Mouse (Mus musculus) forebrain, embryonic 13.5 days (tissue): ENCODE measurements around the gene Mmrn2. TPM values are rescaled to one million over a fixed set of nuclear protein-coding genes. Genes with fewer than 3 reads are reported as not detected.

ENCODE experiments used
- ATAC-seq: fragments of 200-750 bp; cut with Nextera tagmentation; 2 replicates; pipeline ENCODE4 v1.8.0; 2017
- H3K27ac ChIP-seq: fragments of 300-500 bp; sonication (generic); 2 replicates; pipeline ENCODE4 v1.5.1; 2015; ENCODE audit warnings: inconsistent platforms, mild to moderate bottlenecking, moderate library complexity
- H3K27me3 ChIP-seq: fragments of 300-500 bp; sonication (generic); 2 replicates; pipeline ENCODE4 v1.6.1; 2015; ENCODE audit warnings: mild to moderate bottlenecking, inconsistent platforms
- H3K36me3 ChIP-seq: fragments of 300-500 bp; sonication (generic); 2 replicates; pipeline ENCODE4 v1.6.1; 2015; ENCODE audit warnings: mild to moderate bottlenecking, inconsistent platforms; ENCODE audit not compliant: poor library complexity, severe bottlenecking
- H3K4me1 ChIP-seq: fragments of 300-500 bp; sonication (generic); 2 replicates; pipeline ENCODE4 v1.6.1; 2015; ENCODE audit warnings: inconsistent platforms
- H3K4me2 ChIP-seq: fragments of 300-500 bp; sonication (generic); 2 replicates; pipeline ENCODE4 v1.6.1; 2015; ENCODE audit warnings: inconsistent platforms, mild to moderate bottlenecking, moderate library complexity
- H3K4me3 ChIP-seq: fragments of 300-500 bp; sonication (generic); 2 replicates; pipeline ENCODE4 v1.5.1; 2015; ENCODE audit warnings: mild to moderate bottlenecking, inconsistent platforms
- H3K9ac ChIP-seq: fragments of 300-500 bp; sonication (generic); 2 replicates; pipeline ENCODE4 v1.6.1; 2015; ENCODE audit warnings: mild to moderate bottlenecking, inconsistent platforms
- H3K9me3 ChIP-seq: fragments of 300-500 bp; sonication (generic); replicated peaks from 2 replicates; pipeline ENCODE4 v1.6.1; 2016; ENCODE audit warnings: inconsistent platforms
- WGBS: fragments of 180-500 bp; shearing (Covaris S2); methylation state at CpG from one replicate; pipeline ENCODE4 v1.1.7; 2015; 5-methylcytosine and 5-hydroxymethylcytosine counted together
- polyA plus RNA-seq: library from polyadenylated mRNA; unstranded; fragments of >200 nt; fragmentation: Nextera tagmentation; extraction: Ambion mirVana; gene quantifications from 2 replicates; pipeline ENCODE4 v1.2.1, GENCODE M21; 2015

Mmrn2 gene
- polyA plus RNA-seq, 1 experiment from 2014 or later, result 5.1 TPM

- peaks cover 18% of the 10 kb centered on the region for H3K36me3 ChIP-seq
Observed at GRCm38 (mm10) chr14:34449807-34450206, 74.5 kb downstream of the Mmrn2 start.

GRCm38 (mm10) chr14:34450451-34450850 is 75.2 kb downstream of the Mmrn2 start:
- Histone ChIP-seq H3K4me3 (no peak overlapping the region), H3K27me3 (no peaks in the 10 kb centered on the region), H3K4me1 (peaks cover 22% of the 10 kb centered on the region), H3K36me3 (peaks cover 15% of the 10 kb centered on the region), H3K9ac (no peak overlapping the region), H3K9me3 (no peaks in the 10 kb centered on the region), H3K27ac (no peak overlapping the region), H3K4me2 (no peak overlapping the region)
- ATAC-seq, result no peak
- WGBS, result 95% methylated on average over 5 of the region's 5 CpGs

More at GRCm38 (mm10) chr14:34449807-34450206, 74.5 kb downstream of the Mmrn2 start:
- no peaks in the 10 kb centered on the region for H3K27me3 ChIP-seq
- 80% methylated on average over 9 of the region's 9 CpGs for WGBS
- H3K9me3 ChIP-seq, result no peaks in the 10 kb centered on the region
- no peak overlapping the region for H3K9ac ChIP-seq
- no peak overlapping the region for H3K27ac ChIP-seq
- no peak overlapping the region for H3K4me3 ChIP-seq
- ATAC-seq, result no peak
- H3K4me1 ChIP-seq, result peaks cover 17% of the 10 kb centered on the region
- no peak overlapping the region for H3K4me2 ChIP-seq

- Histone ChIP-seq H3K27me3 (no peaks in the 10 kb centered on the region), H3K36me3 (peaks cover 10% of the 10 kb centered on the region), H3K9ac (no peak overlapping the region), H3K4me2 (no peak overlapping the region), H3K27ac (no peak overlapping the region), H3K4me3 (no peak overlapping the region), H3K9me3 (no peaks in the 10 kb centered on the region), H3K4me1 (peaks cover 22% of the 10 kb centered on the region)
- ATAC-seq, result no peak; the same call in 1 of the 2 replicates
Observed at GRCm38 (mm10) chr14:34451872-34452271, 76.6 kb downstream of the Mmrn2 start.

GRCm38 (mm10) chr14:34453648-34454047 is 78.4 kb downstream of the Mmrn2 start:
- H3K9ac ChIP-seq, result peak overlapping the region; percentile 27; the same call in 1 of the 2 replicates
- H3K4me1 ChIP-seq, result peaks cover 22% of the 10 kb centered on the region
- 4% methylated on average over 6 of the region's 6 CpGs for WGBS
- peaks cover 6% of the 10 kb centered on the region; the same call in 1 of the 2 replicates for H3K36me3 ChIP-seq
- H3K4me3 ChIP-seq, result no peak overlapping the region
- H3K9me3 ChIP-seq, result no peaks in the 10 kb centered on the region
- ATAC-seq, result peak; percentile 74; the same call in 1 of the 2 replicates
- peak overlapping the region; percentile 74 for H3K27ac ChIP-seq
- H3K4me2 ChIP-seq, result peak overlapping the region; percentile 38
- no peaks in the 10 kb centered on the region for H3K27me3 ChIP-seq

Other genes with a start within 250 kb of the Mmrn2 start
- gene Npy4r, start 223.0 kb upstream of the Mmrn2 start, polyA plus RNA-seq, result 0.04 and 0.05 TPM in 2 replicates
- gene Gprin2, start 173.8 kb upstream of the Mmrn2 start, polyA plus RNA-seq, result 2.0 and 2.3 TPM in 2 replicates
- gene Syt15, start 155.9 kb upstream of the Mmrn2 start, polyA plus RNA-seq, result 0.21 and 0.26 TPM in 2 replicates
- 9.9 and 10.2 TPM in 2 replicates for gene Shld2, start 65.0 kb upstream of the Mmrn2 start, polyA plus RNA-seq
- gene Glud1, start 64.7 kb upstream of the Mmrn2 start, polyA plus RNA-seq, result 68.7 and 73.5 TPM in 2 replicates
- gene Fam25c, start 20.0 kb upstream of the Mmrn2 start, polyA plus RNA-seq, result not detected in 2 replicates
- gene Sncg, start 676 bp upstream of the Mmrn2 start, polyA plus RNA-seq, result 3.8 and 4.5 TPM in 2 replicates
- 24.9 and 25.5 TPM in 2 replicates for gene Bmpr1a, start 127.9 kb downstream of the Mmrn2 start, polyA plus RNA-seq
- not detected in 2 replicates for gene 9230112D13Rik, start 147.3 kb downstream of the Mmrn2 start, polyA plus RNA-seq
- 0.32 and 0.34 TPM in 2 replicates for gene Ldb3, start 213.2 kb downstream of the Mmrn2 start, polyA plus RNA-seq
- 0.16 TPM in 1 of 2 replicates, not detected in the other for gene Opn4, start 224.7 kb downstream of the Mmrn2 start, polyA plus RNA-seq